Mouse (Mus musculus) liver, embryonic 12.5 days (tissue): ENCODE data around the gene C1ql4. TPM values are rescaled to one million over a fixed set of nuclear protein-coding genes. Genes with fewer than 3 reads are reported as not detected.

ENCODE experiments used
- ATAC-seq: fragments of 200-750 bp; cut with Nextera tagmentation; 2 replicates; pipeline ENCODE4 v1.8.0; 2017; ENCODE audit warnings: moderate number of reproducible peaks, mild to moderate bottlenecking, moderate library complexity
- H3K27ac ChIP-seq: fragments of 300-500 bp; sonication (generic); 2 replicates; pipeline ENCODE4 v1.5.1; 2016; ENCODE audit warnings: mild to moderate bottlenecking
- H3K27me3 ChIP-seq: fragments of 300-500 bp; sonication (generic); replicated peaks from 2 replicates; pipeline ENCODE4 v1.6.1; 2016; ENCODE audit warnings: mild to moderate bottlenecking, moderate library complexity
- H3K36me3 ChIP-seq: fragments of 300-500 bp; sonication (generic); 2 replicates; pipeline ENCODE4 v1.6.1; 2016; ENCODE audit warnings: mild to moderate bottlenecking, moderate library complexity
- H3K4me1 ChIP-seq: fragments of 300-500 bp; sonication (generic); 2 replicates; pipeline ENCODE4 v1.6.1; 2016
- H3K4me2 ChIP-seq: fragments of 300-500 bp; sonication (generic); 2 replicates; pipeline ENCODE4 v1.6.1; 2016; ENCODE audit warnings: mild to moderate bottlenecking, moderate library complexity
- H3K4me3 ChIP-seq: fragments of 300-500 bp; sonication (generic); 2 replicates; pipeline ENCODE4 v1.5.1; 2016; ENCODE audit warnings: mild to moderate bottlenecking, moderate library complexity
- H3K9ac ChIP-seq: fragments of 300-500 bp; sonication (generic); 2 replicates; pipeline ENCODE4 v1.6.1; 2016; ENCODE audit warnings: mild to moderate bottlenecking, moderate library complexity
- H3K9me3 ChIP-seq: fragments of 300-500 bp; sonication (generic); replicated peaks from 2 replicates; pipeline ENCODE4 v1.6.1; 2016; ENCODE audit warnings: mild to moderate bottlenecking, moderate library complexity
- WGBS: fragments of 180-500 bp; shearing (Covaris S2); methylation state at CpG from one replicate; pipeline ENCODE4 v1.1.7; 2016; ENCODE audit not compliant: insufficient replicate concordance; 5-methylcytosine and 5-hydroxymethylcytosine counted together
- polyA plus RNA-seq: library from polyadenylated mRNA; unstranded; fragments of >200 nt; fragmentation: Nextera tagmentation; extraction: Ambion mirVana; gene quantifications from 2 replicates; pipeline ENCODE4 v1.2.1, GENCODE M21; 2016

C1ql4 gene
- polyA plus RNA-seq, 1 experiment from 2014 or later = 0.13 TPM

GRCm38 (mm10) chr15:99097840-99098492 is 10.3 kb upstream of the C1ql4 start:
- ATAC-seq = no peak
- peaks cover 36% of the 10 kb centered on the region for H3K4me1 ChIP-seq

GRCm38 (mm10) chr15:99096831-99097500 is 9.3 kb upstream of the C1ql4 start:
- H3K4me2 ChIP-seq = peak overlapping the region; percentile 66
- no peaks in the 10 kb centered on the region for H3K36me3 ChIP-seq
- H3K27me3 ChIP-seq = peaks cover 98% of the 10 kb centered on the region
- H3K9me3 ChIP-seq = no peaks in the 10 kb centered on the region
- ATAC-seq = no peak
- whole genome bisulfite sequencing = under 1% methylated on average over 57 of the region's 58 CpGs
- H3K4me3 ChIP-seq = peak overlapping the region; percentile 37
- H3K27ac ChIP-seq = no peak overlapping the region
- peaks cover 36% of the 10 kb centered on the region for H3K4me1 ChIP-seq
- H3K9ac ChIP-seq = no peak overlapping the region

More at GRCm38 (mm10) chr15:99097840-99098492, 10.3 kb upstream of the C1ql4 start:
- 1% methylated on average over 39 of the region's 39 CpGs for WGBS
- peak overlapping the region; percentile 37 for H3K4me3 ChIP-seq
- peak overlapping the region; percentile 66 for H3K4me2 ChIP-seq
- H3K27me3 ChIP-seq = peaks cover 88% of the 10 kb centered on the region
- no peak overlapping the region for H3K27ac ChIP-seq
- H3K9me3 ChIP-seq = no peaks in the 10 kb centered on the region
- H3K36me3 ChIP-seq = no peaks in the 10 kb centered on the region
- no peak overlapping the region for H3K9ac ChIP-seq

GRCm38 (mm10) chr15:99096061-99096793 is 8.6 kb upstream of the C1ql4 start:
- H3K4me3 ChIP-seq = peak overlapping the region; percentile 37
- H3K4me2 ChIP-seq = peak overlapping the region; percentile 66
- H3K9me3 ChIP-seq = no peaks in the 10 kb centered on the region
- no peaks in the 10 kb centered on the region for H3K36me3 ChIP-seq
- H3K27ac ChIP-seq = no peak overlapping the region
- no peak overlapping the region for H3K9ac ChIP-seq
- no peak for ATAC-seq
- peaks cover 100% of the 10 kb centered on the region for H3K27me3 ChIP-seq
- WGBS = 8% methylated on average over 24 of the region's 24 CpGs
- H3K4me1 ChIP-seq = peaks cover 36% of the 10 kb centered on the region

- H3K27ac ChIP-seq = no peak overlapping the region
- no peaks in the 10 kb centered on the region for H3K36me3 ChIP-seq
- peaks cover 100% of the 10 kb centered on the region for H3K27me3 ChIP-seq
- H3K4me1 ChIP-seq = peaks cover 36% of the 10 kb centered on the region
- no peak overlapping the region for H3K9ac ChIP-seq
- no peak overlapping the region for H3K4me2 ChIP-seq
- no peak for ATAC-seq
- no peaks in the 10 kb centered on the region for H3K9me3 ChIP-seq
- H3K4me3 ChIP-seq = no peak overlapping the region
- 12% methylated on average over 6 of the region's 6 CpGs for WGBS
These were observed 7.7 kb upstream of the C1ql4 start for GRCm38 (mm10) chr15:99095356-99095755.

- H3K27ac ChIP-seq = no peak overlapping the region
- H3K36me3 ChIP-seq = no peaks in the 10 kb centered on the region
- ATAC-seq = no peak
- 4% methylated on average over 27 of the region's 27 CpGs for WGBS
- no peak overlapping the region for H3K4me2 ChIP-seq
- no peak overlapping the region for H3K9ac ChIP-seq
- H3K4me1 ChIP-seq = peaks cover 36% of the 10 kb centered on the region
- no peak overlapping the region for H3K4me3 ChIP-seq
- peaks cover 100% of the 10 kb centered on the region for H3K27me3 ChIP-seq
- H3K9me3 ChIP-seq = no peaks in the 10 kb centered on the region
These were observed 7.1 kb upstream of the C1ql4 start for GRCm38 (mm10) chr15:99094631-99095270.

GRCm38 (mm10) chr15:99093291-99094258 is 6.0 kb upstream of the C1ql4 start:
- Histone ChIP-seq H3K36me3 (no peaks in the 10 kb centered on the region), H3K4me1 (peaks cover 39% of the 10 kb centered on the region), H3K27me3 (peaks cover 100% of the 10 kb centered on the region), H3K9me3 (no peaks in the 10 kb centered on the region), H3K27ac (no peak overlapping the region), H3K9ac (no peak overlapping the region), H3K4me2 (peak overlapping the region; percentile 68), H3K4me3 (peak overlapping the region; percentile 48)
- WGBS = 1% methylated on average over 56 of the region's 56 CpGs
- ATAC-seq = no peak; the same call in 1 of the 2 replicates

- no peak for ATAC-seq
- 36% methylated on average over 8 of the region's 8 CpGs for WGBS
- Histone ChIP-seq H3K9me3 (no peaks in the 10 kb centered on the region), H3K4me3 (peak within 1 kb of the TSS; percentile 48), H3K36me3 (no peaks in the 10 kb centered on the region), H3K4me1 (peaks cover 39% of the 10 kb centered on the region), H3K27me3 (peaks cover 100% of the 10 kb centered on the region), H3K27ac (no peak within 1 kb of the TSS), H3K9ac (no peak within 1 kb of the TSS), H3K4me2 (peak within 1 kb of the TSS; percentile 68)
These were observed 5.3 kb upstream of the C1ql4 start, which contains the start of gene Dnajc22 for GRCm38 (mm10) chr15:99092870-99093269. TSS of gene Dnajc22 (plus strand) at chr15:99093170.

GRCm38 (mm10) chr15:99089069-99089468 is 1.5 kb upstream of the C1ql4 start:
- no peaks in the 10 kb centered on the region for H3K36me3 ChIP-seq
- no peaks in the 10 kb centered on the region for H3K9me3 ChIP-seq
- no peak overlapping the region for H3K27ac ChIP-seq
- H3K9ac ChIP-seq = no peak overlapping the region; the same call in 1 of the 2 replicates
- no peak for ATAC-seq
- 0 out of 2 replicates have a peak overlapping the region, but pooled peaks have one; percentile 26 for H3K4me3 ChIP-seq
- H3K4me2 ChIP-seq = peak overlapping the region; percentile 51
- H3K27me3 ChIP-seq = peaks cover 100% of the 10 kb centered on the region
- H3K4me1 ChIP-seq = peaks cover 27% of the 10 kb centered on the region
- WGBS = 9% methylated on average over 14 of the region's 14 CpGs

- 1% methylated on average over 27 of the region's 27 CpGs for WGBS
- Histone ChIP-seq H3K27ac (no peak overlapping the region), H3K27me3 (peaks cover 100% of the 10 kb centered on the region), H3K4me1 (peaks cover 28% of the 10 kb centered on the region), H3K4me3 (peak overlapping the region; percentile 26), H3K9me3 (no peaks in the 10 kb centered on the region), H3K36me3 (peaks cover 6% of the 10 kb centered on the region), H3K9ac (no peak overlapping the region), H3K4me2 (peak overlapping the region; percentile 51)
- ATAC-seq = peak; percentile 57
These were observed 675 bp upstream of the C1ql4 start for GRCm38 (mm10) chr15:99088292-99088691.

- Histone ChIP-seq H3K4me1 (peaks cover 30% of the 10 kb centered on the region), H3K9ac (no peak overlapping the region), H3K4me3 (no peak overlapping the region), H3K27ac (no peak overlapping the region), H3K4me2 (no peak overlapping the region), H3K36me3 (peaks cover 28% of the 10 kb centered on the region), H3K9me3 (no peaks in the 10 kb centered on the region), H3K27me3 (peaks cover 82% of the 10 kb centered on the region)
- 70% methylated on average over 4 of the region's 4 CpGs for WGBS
- no peak for ATAC-seq
These were observed 1.6 kb downstream of the C1ql4 start for GRCm38 (mm10) chr15:99085997-99086396.

GRCm38 (mm10) chr15:99084618-99085017 is 3.0 kb downstream of the C1ql4 start:
- H3K27me3 ChIP-seq = peaks cover 68% of the 10 kb centered on the region
- 0 out of 2 replicates have a peak overlapping the region, but pooled peaks have one; percentile 15 for H3K4me3 ChIP-seq
- ATAC-seq = no peak
- peaks cover 30% of the 10 kb centered on the region for H3K4me1 ChIP-seq
- H3K9ac ChIP-seq = no peak overlapping the region
- WGBS = 24% methylated on average over 19 of the region's 19 CpGs
- peak overlapping the region; percentile 26; the same call in 1 of the 2 replicates for H3K4me2 ChIP-seq
- H3K9me3 ChIP-seq = no peaks in the 10 kb centered on the region
- H3K27ac ChIP-seq = no peak overlapping the region
- peaks cover 42% of the 10 kb centered on the region for H3K36me3 ChIP-seq
